Mouse (Mus musculus): Measurements from ENCODE around the gene Tprgl. TPM values are rescaled to one million over a fixed set of nuclear protein-coding genes. Genes with fewer than 3 reads are reported as not detected.

The Tprgl gene
- polyA plus RNA-seq, 1 experiment from 2014 or later, result 159 TPM

DNA sequence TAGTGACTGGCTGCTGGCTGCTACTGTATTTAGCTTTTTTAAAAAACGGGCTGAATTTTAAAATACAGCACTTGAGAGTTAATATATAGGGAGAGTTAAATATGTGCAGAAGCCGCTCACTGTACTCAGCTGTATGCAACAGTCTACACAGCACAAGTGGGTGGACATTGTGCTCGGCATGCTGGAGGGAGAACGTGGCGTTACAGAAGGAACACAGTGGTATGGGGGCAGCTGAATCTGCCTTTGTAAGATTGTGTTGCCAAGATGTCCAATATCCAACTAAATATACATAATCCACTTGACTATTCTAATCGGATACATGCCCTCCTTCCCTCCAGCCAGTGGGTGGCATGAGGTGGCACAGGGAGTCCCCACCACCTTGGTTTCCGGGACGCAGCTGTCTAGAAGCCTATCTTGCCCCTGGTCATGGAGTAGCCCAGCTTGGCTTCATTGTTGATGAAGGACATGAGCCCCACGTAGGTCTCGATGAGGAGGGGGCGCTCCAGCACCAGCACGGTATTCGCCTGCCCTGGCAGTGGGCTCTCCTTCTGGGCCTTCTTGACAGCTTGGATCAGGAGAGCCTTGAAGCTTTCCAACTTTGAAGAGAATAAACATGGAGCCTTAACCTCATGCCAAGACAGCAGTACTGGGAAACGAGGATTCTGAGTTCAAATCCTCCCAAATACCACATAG, 2.4 kb downstream of the Tprgl start:
- ATAC-seq (ENCODE audit: low FRiP score), result no peak
- WGBS, result 95% methylated on average over 14 of the region's 14 CpGs
- Histone ChIP-seq H3K4me3 (no peak overlapping the region), H3K9ac (no peak overlapping the region), H3K27me3 (no peaks in the 10 kb centered on the region), H3K9me3 (replicated peaks) (no peaks in the 10 kb centered on the region), H3K36me3 (peaks cover 50% of the 10 kb centered on the region), H3K4me2 (replicated peaks) (no peak overlapping the region), H3K27ac (no peak overlapping the region), H3K4me1 (peaks cover 27% of the 10 kb centered on the region)

DNA sequence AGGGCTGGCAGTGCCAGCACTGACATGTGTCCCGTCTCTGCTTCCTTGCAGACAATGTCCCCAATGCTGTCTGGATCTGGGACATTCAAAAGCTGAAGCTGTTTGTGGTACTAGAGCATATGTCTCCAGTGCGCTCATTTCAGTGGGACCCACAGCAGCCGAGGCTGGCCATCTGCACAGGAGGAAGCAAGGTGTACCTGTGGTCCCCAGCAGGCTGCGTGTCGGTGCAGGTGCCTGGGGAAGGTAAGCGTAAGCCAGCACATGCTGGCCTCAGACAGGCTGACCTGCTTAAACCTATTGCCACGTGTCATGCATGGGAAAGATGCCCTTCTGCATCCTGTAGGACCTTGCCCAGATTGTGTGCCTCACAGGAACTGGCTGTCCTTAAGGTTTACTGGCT, 4.4 kb downstream of the Tprgl start:
- H3K36me3 ChIP-seq, result peaks cover 70% of the 10 kb centered on the region
- no peak for ATAC-seq (ENCODE audit: low FRiP score)
- 87% methylated on average over 7 of the region's 7 CpGs for WGBS
- no peaks in the 10 kb centered on the region for H3K27me3 ChIP-seq
- no peak overlapping the region for H3K4me2 ChIP-seq (replicated peaks)
- no peaks in the 10 kb centered on the region for H3K9me3 ChIP-seq (replicated peaks)
- H3K9ac ChIP-seq, result no peak overlapping the region
- H3K4me3 ChIP-seq, result no peak overlapping the region
- peaks cover 21% of the 10 kb centered on the region for H3K4me1 ChIP-seq
- H3K27ac ChIP-seq, result no peak overlapping the region

- H3K4me3 ChIP-seq, result no peak overlapping the region
- no peak for ATAC-seq (ENCODE audit: low FRiP score)
- peaks cover 86% of the 10 kb centered on the region for H3K36me3 ChIP-seq
- H3K9me3 ChIP-seq (replicated peaks), result no peaks in the 10 kb centered on the region
- no peaks in the 10 kb centered on the region for H3K27me3 ChIP-seq
- no peak overlapping the region for H3K9ac ChIP-seq
- no peak overlapping the region for H3K4me2 ChIP-seq (replicated peaks)
- H3K4me1 ChIP-seq, result peaks cover 11% of the 10 kb centered on the region
- H3K27ac ChIP-seq, result no peak overlapping the region
- 69% methylated on average over 11 of the region's 11 CpGs for WGBS
Observed at GRCm38 (mm10) chr4:154154104-154154503, 6.4 kb downstream of the Tprgl start.

DNA sequence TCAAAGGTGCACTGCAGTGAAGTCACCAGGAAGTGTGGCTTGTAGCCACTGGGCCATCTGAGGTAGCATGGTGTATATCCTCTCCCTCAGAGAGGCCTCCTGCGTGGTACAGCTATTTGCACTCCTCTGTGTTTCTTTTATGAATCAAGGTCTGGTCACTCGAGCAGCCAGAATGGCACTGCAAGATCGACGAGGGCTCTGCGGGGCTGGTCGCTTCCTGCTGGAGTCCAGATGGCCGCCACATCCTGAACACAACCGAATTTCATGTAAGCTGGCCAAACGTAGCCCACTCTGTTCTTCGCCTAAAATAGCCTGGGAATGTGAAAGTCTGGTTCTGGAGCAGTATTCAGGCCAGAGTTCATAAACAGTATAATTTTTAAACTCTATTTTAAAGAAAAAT, 14.1 kb downstream of the Tprgl start:
- peaks cover 15% of the 10 kb centered on the region for H3K4me1 ChIP-seq
- WGBS, result 85% methylated on average over 10 of the region's 10 CpGs
- H3K9me3 ChIP-seq (replicated peaks), result no peaks in the 10 kb centered on the region
- H3K4me2 ChIP-seq (replicated peaks), result no peak overlapping the region
- H3K4me3 ChIP-seq, result no peak overlapping the region
- peaks cover 4% of the 10 kb centered on the region for H3K27me3 ChIP-seq
- peaks cover 37% of the 10 kb centered on the region for H3K36me3 ChIP-seq
- no peak for ATAC-seq (ENCODE audit: low FRiP score)
- no peak overlapping the region for H3K9ac ChIP-seq
- H3K27ac ChIP-seq, result no peak overlapping the region

GRCm38 (mm10) chr4:154144712-154145111, 15.8 kb downstream of the Tprgl start:
- WGBS, result 83% methylated on average over 3 of the region's 3 CpGs
- no peak for ATAC-seq (ENCODE audit: low FRiP score)
- Histone ChIP-seq H3K9me3 (replicated peaks) (no peaks in the 10 kb centered on the region), H3K4me2 (replicated peaks) (no peak overlapping the region), H3K36me3 (peaks cover 23% of the 10 kb centered on the region), H3K27ac (no peak overlapping the region), H3K4me3 (no peak overlapping the region), H3K27me3 (peaks cover 20% of the 10 kb centered on the region), H3K4me1 (peaks cover 27% of the 10 kb centered on the region), H3K9ac (no peak overlapping the region)

- ATAC-seq (ENCODE audit: low FRiP score), result peak; percentile 93
Observed at GRCm38 (mm10) chr4:154142211-154143040, 18.0 kb downstream of the Tprgl start, which contains the start of gene Wrap73. Gene Wrap73 (plus strand): TSS chr4:154142372.

GRCm38 (mm10) chr4:154141009-154141867, 19.2 kb downstream of the Tprgl start:
- H3K9ac ChIP-seq, result no peak overlapping the region
- H3K4me1 ChIP-seq, result peaks cover 33% of the 10 kb centered on the region
- WGBS, result 1% methylated on average over 42 of the region's 42 CpGs
- no peak for ATAC-seq (ENCODE audit: low FRiP score)
- H3K4me3 ChIP-seq, result 0 out of 2 replicates have a peak overlapping the region, but pooled peaks have one; percentile 1
- H3K27ac ChIP-seq, result no peak overlapping the region
- H3K4me2 ChIP-seq (replicated peaks), result peak overlapping the region; percentile 89
- no peaks in the 10 kb centered on the region for H3K9me3 ChIP-seq (replicated peaks)
- H3K36me3 ChIP-seq, result peaks cover 2% of the 10 kb centered on the region; the same call in 1 of the 2 replicates
- peaks cover 55% of the 10 kb centered on the region for H3K27me3 ChIP-seq

More at GRCm38 (mm10) chr4:154142211-154143040, 18.0 kb downstream of the Tprgl start, which contains the start of gene Wrap73:
- H3K4me1 ChIP-seq, result peaks cover 33% of the 10 kb centered on the region
- peak within 1 kb of the TSS; percentile 85; the same call in 1 of the 2 replicates for H3K27ac ChIP-seq
- peak within 1 kb of the TSS; percentile 83 for H3K4me3 ChIP-seq
- no peaks in the 10 kb centered on the region for H3K9me3 ChIP-seq (replicated peaks)
- WGBS, result 2% methylated on average over 49 of the region's 49 CpGs
- peak within 1 kb of the TSS; percentile 89 for H3K4me2 ChIP-seq (replicated peaks)
- peak within 1 kb of the TSS; percentile 89 for H3K9ac ChIP-seq
- H3K36me3 ChIP-seq, result peaks cover 7% of the 10 kb centered on the region; the same call in 1 of the 2 replicates
- peaks cover 43% of the 10 kb centered on the region for H3K27me3 ChIP-seq

- peaks cover 33% of the 10 kb centered on the region for H3K4me1 ChIP-seq
- 1% methylated on average over 46 of the region's 46 CpGs for WGBS
Observed at GRCm38 (mm10) chr4:154140213-154141008, 20.1 kb downstream of the Tprgl start.

GRCm38 (mm10) chr4:154140182-154140212, 20.5 kb downstream of the Tprgl start, which contains the start of gene Trp73:
Gene Trp73 (minus strand): TSS chr4:154140208.
- Histone ChIP-seq H3K4me3 (peak within 1 kb of the TSS; percentile 42), H3K27me3 (peaks cover 68% of the 10 kb centered on the region), H3K9me3 (replicated peaks) (no peaks in the 10 kb centered on the region), H3K4me1 (peaks cover 33% of the 10 kb centered on the region), H3K36me3 (no peaks in the 10 kb centered on the region), H3K9ac (peak within 1 kb of the TSS; percentile 46), H3K4me2 (replicated peaks) (peak within 1 kb of the TSS; percentile 78), H3K27ac (no peak within 1 kb of the TSS)
- ATAC-seq (ENCODE audit: low FRiP score), result no peak
- 0% methylated on average over 3 of the region's 4 CpGs for WGBS

More at GRCm38 (mm10) chr4:154140213-154141008, 20.1 kb downstream of the Tprgl start:
- 0 out of 2 replicates have a peak, but pooled peaks have one; percentile 10 for ATAC-seq (ENCODE audit: low FRiP score)
- H3K9ac ChIP-seq, result peak overlapping the region; percentile 46
- H3K27ac ChIP-seq, result no peak overlapping the region
- H3K27me3 ChIP-seq, result peaks cover 63% of the 10 kb centered on the region
- no peaks in the 10 kb centered on the region for H3K9me3 ChIP-seq (replicated peaks)
- peak overlapping the region; percentile 42 for H3K4me3 ChIP-seq
- H3K36me3 ChIP-seq, result no peaks in the 10 kb centered on the region
- peak overlapping the region; percentile 78 for H3K4me2 ChIP-seq (replicated peaks)

GRCm38 (mm10) chr4:154139671-154140181, 20.7 kb downstream of the Tprgl start:
- Histone ChIP-seq H3K36me3 (no peaks in the 10 kb centered on the region), H3K27me3 (peaks cover 70% of the 10 kb centered on the region), H3K27ac (no peak overlapping the region), H3K4me1 (peaks cover 33% of the 10 kb centered on the region), H3K9me3 (replicated peaks) (no peaks in the 10 kb centered on the region), H3K4me3 (peak overlapping the region; percentile 42), H3K4me2 (replicated peaks) (peak overlapping the region; percentile 78), H3K9ac (peak overlapping the region; percentile 46)
- ATAC-seq (ENCODE audit: low FRiP score), result 0 out of 2 replicates have a peak, but pooled peaks have one; percentile 17
- under 1% methylated on average over 47 of the region's 59 CpGs for WGBS

DNA sequence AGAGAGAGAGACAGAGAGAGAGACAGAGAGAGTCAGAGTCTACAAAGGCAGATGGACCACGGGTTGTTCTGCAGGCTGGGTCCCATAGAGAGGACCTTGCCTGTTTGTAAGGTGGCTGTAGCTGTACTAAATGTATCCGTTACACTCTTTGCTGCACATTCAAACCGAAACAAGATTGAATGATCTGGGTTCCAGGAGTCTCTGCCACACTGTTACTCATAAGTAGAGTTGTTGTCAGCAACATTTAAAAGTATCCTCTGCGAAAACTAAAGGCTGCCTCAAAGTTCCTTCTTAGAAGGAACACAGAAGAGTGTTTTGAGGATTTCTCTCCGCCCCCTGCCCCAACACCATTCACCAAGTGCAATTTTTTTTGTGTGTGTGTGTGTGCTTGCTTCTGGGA, 23.3 kb downstream of the Tprgl start:
- no peak overlapping the region for H3K27ac ChIP-seq
- H3K4me2 ChIP-seq (replicated peaks), result no peak overlapping the region
- WGBS, result 64% methylated on average over 5 of the region's 5 CpGs
- no peaks in the 10 kb centered on the region for H3K36me3 ChIP-seq
- H3K4me3 ChIP-seq, result no peak overlapping the region
- H3K9me3 ChIP-seq (replicated peaks), result no peaks in the 10 kb centered on the region
- no peak overlapping the region for H3K9ac ChIP-seq
- H3K27me3 ChIP-seq, result peaks cover 87% of the 10 kb centered on the region
- H3K4me1 ChIP-seq, result peaks cover 23% of the 10 kb centered on the region
- no peak for ATAC-seq (ENCODE audit: low FRiP score)

All from hindbrain, embryonic 12.5 days (tissue).